Mouse (Mus musculus) liver, adult 2 months (tissue): Measurements from ENCODE around the gene Otulinl.

Source experiments
- CTCF ChIP-seq: fragments of 200-500 bp; IDR thresholded peaks from 2 replicates; pipeline ENCODE4 v1.5.1; 2011; ENCODE audit warnings: low read depth, low read length, control low read depth
- POLR2A ChIP-seq: fragments of 200-500 bp; IDR thresholded peaks from 2 replicates; pipeline ENCODE4 v1.6.1; 2011; ENCODE audit warnings: low read length, control low read depth; ENCODE audit not compliant: insufficient read depth; ENCODE audit errors: extremely low read depth

GRCm38 (mm10) chr15:27647686-27648085, 33.7 kb downstream of the Otulinl start:
- TF ChIP-seq POLR2A (no peak), CTCF (peak; percentile 55)
